Mouse (Mus musculus): ENCODE data around the gene Irf3. TPM values are rescaled to one million over a fixed set of nuclear protein-coding genes. Genes with fewer than 3 reads are reported as not detected.

Gene Irf3
- polyA plus RNA-seq, 1 experiment from 2014 or later = 59.6 TPM

DNA sequence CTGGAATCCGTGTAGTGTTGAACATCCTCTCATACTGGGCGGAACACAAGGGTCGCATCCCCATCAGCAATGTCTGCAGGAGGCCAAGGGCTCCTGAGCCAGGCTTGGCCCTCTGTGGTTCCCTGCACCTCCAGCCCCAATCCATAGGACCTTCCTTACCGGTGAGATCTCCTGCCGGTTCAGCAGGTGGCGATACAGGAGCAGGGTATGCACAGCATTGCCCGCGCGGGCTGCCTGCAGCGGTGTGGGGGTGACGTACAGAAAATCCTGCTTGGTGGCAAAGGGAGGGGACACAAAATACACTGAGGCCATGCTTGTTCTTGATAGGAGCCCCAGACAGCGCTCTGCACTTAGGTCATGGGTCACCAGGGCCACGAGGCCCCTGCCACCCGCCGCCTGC lies 30.8 kb upstream of the Irf3 start:
- no peak overlapping the region for H3K9ac ChIP-seq (ENCODE audit: low read depth, low read length)
- H3K4me2 ChIP-seq (replicated peaks; ENCODE audit: low read depth, low read length) = no peak overlapping the region
- 76% methylated on average over 15 of the region's 15 CpGs for WGBS
- H3K4me3 ChIP-seq (ENCODE audit: low read depth, low read length) = no peak overlapping the region
- H3K27me3 ChIP-seq (ENCODE audit: control insufficient read depth, insufficient read depth, low read length) = no peaks in the 10 kb centered on the region
- ATAC-seq (ENCODE audit: low FRiP score) = no peak
- H3K9me3 ChIP-seq (ENCODE audit: control insufficient read depth, low read length) = no peaks in the 10 kb centered on the region
- peaks cover 4% of the 10 kb centered on the region for H3K4me1 ChIP-seq (replicated peaks; ENCODE audit: control insufficient read depth, insufficient read depth, low read length)
- no peak for DNase-seq (ENCODE audit: low spot score)
- no peak overlapping the region for H3K27ac ChIP-seq (ENCODE audit: low read depth, low read length)
- H3K36me3 ChIP-seq (ENCODE audit: control insufficient read depth, insufficient read depth, low read length) = 0 out of 2 replicates have a peak, but pooled peaks cover 6% of the 10 kb centered on the region

DNA sequence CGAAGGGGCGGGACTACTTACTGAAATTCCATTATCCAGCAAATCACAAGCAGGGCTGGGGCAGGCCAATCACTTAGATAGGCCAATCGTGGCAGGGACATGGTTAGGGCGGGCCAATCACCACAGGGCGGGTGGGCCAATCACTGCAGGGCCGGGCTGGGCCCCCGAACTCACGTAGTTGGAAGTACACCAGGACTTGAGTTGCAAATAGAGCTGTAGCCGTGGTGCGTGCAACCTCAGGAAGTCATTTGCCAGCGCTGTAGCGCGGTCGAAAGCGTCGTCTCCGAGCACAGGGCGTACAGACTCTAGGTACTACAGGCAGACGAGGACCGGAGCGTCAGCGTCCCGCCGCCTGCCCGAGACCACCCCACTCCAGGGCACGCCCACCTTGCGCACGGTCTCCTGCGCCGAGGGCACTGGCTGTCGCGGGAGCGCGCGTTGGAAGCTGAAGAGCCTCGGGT lies 27.2 kb upstream of the Irf3 start:
- Histone ChIP-seq H3K4me1 (replicated peaks; ENCODE audit: control insufficient read depth, insufficient read depth, low read length) (peaks cover 4% of the 10 kb centered on the region), H3K4me2 (replicated peaks; ENCODE audit: low read depth, low read length) (peak overlapping the region; percentile 74), H3K9me3 (ENCODE audit: control insufficient read depth, low read length) (no peaks in the 10 kb centered on the region), H3K27me3 (ENCODE audit: control insufficient read depth, insufficient read depth, low read length) (no peaks in the 10 kb centered on the region), H3K36me3 (ENCODE audit: control insufficient read depth, insufficient read depth, low read length) (0 out of 2 replicates have a peak, but pooled peaks cover 2% of the 10 kb centered on the region), H3K4me3 (ENCODE audit: low read depth, low read length) (peak overlapping the region; percentile 47), H3K9ac (ENCODE audit: low read depth, low read length) (peak overlapping the region; percentile 58), H3K27ac (ENCODE audit: low read depth, low read length) (peak overlapping the region; percentile 71)
- peak; percentile 97 for ATAC-seq (ENCODE audit: low FRiP score)
- peak; percentile 88 for DNase-seq (ENCODE audit: low spot score)
- 0% methylated on average over 36 of the region's 36 CpGs for WGBS

DNA sequence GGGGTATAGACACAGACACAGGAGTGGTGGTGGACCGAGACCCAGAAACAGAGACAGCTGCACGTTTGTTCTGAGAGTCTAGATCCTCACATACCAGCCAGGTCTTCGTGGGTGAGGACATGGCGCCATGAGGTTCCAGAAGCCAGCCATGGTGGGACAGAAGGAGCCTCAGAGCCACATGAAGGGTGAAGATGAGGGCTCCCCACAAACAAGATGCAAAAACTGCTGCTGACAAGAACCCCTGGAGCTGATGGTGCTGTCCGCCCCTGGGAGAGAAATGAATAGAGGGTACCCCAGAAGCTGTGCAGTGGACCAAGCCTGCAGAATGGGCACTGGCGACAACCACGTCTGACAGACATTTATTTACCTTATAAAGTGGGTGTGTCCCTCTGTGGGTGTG lies 26.3 kb upstream of the Irf3 start:
- H3K27me3 ChIP-seq (ENCODE audit: control insufficient read depth, insufficient read depth, low read length) = no peaks in the 10 kb centered on the region
- peak overlapping the region; percentile 51; the same call in 1 of the 2 replicates for H3K27ac ChIP-seq (ENCODE audit: low read depth, low read length)
- no peak for DNase-seq (ENCODE audit: low spot score)
- 0 out of 2 replicates have a peak, but pooled peaks have one; percentile 0 for ATAC-seq (ENCODE audit: low FRiP score)
- peak overlapping the region; percentile 58 for H3K9ac ChIP-seq (ENCODE audit: low read depth, low read length)
- no peaks in the 10 kb centered on the region for H3K36me3 ChIP-seq (ENCODE audit: control insufficient read depth, insufficient read depth, low read length)
- H3K4me2 ChIP-seq (replicated peaks; ENCODE audit: low read depth, low read length) = peak overlapping the region; percentile 74
- H3K4me3 ChIP-seq (ENCODE audit: low read depth, low read length) = peak overlapping the region; percentile 47
- no peaks in the 10 kb centered on the region for H3K9me3 ChIP-seq (ENCODE audit: control insufficient read depth, low read length)
- peaks cover 4% of the 10 kb centered on the region for H3K4me1 ChIP-seq (replicated peaks; ENCODE audit: control insufficient read depth, insufficient read depth, low read length)
- 75% methylated on average over 7 of the region's 7 CpGs for WGBS

DNA sequence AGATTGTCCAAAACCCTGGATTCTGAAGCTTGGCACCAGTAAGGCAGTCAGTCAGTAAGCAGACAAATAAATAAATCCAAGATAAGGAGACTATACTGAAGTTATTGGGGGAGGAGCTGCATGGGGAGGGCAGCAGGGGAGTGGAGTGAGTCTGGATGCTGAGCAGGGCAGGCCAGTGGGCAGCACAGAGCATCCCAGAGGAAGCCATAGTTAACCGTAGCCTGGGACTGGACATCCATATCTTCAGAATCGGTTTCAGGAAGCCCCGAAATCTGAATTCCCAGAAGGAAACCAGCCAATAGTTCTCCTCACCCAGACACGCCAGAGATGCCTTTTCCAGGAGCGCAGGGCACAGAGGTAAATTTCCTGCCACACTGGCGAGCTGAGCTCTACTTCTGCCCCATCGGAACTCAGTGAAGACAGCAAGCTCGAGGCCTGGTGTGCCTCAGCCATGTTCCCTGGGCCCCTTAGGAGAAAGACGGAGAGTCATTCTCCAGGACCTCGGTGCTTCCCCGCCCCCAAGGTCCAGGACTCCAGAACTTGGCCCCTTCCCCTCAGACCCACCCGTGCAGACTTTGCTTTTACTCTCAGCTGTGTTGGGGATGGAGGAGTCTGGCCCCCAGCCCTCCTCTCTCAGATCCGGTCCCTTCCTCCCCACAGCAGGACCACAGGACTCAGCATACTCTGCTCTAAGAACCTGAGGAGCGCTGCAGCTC lies 23.9 kb upstream of the Irf3 start:
- H3K27ac ChIP-seq (ENCODE audit: low read depth, low read length) = peak overlapping the region; percentile 70
- ATAC-seq (ENCODE audit: low FRiP score) = no peak

DNA sequence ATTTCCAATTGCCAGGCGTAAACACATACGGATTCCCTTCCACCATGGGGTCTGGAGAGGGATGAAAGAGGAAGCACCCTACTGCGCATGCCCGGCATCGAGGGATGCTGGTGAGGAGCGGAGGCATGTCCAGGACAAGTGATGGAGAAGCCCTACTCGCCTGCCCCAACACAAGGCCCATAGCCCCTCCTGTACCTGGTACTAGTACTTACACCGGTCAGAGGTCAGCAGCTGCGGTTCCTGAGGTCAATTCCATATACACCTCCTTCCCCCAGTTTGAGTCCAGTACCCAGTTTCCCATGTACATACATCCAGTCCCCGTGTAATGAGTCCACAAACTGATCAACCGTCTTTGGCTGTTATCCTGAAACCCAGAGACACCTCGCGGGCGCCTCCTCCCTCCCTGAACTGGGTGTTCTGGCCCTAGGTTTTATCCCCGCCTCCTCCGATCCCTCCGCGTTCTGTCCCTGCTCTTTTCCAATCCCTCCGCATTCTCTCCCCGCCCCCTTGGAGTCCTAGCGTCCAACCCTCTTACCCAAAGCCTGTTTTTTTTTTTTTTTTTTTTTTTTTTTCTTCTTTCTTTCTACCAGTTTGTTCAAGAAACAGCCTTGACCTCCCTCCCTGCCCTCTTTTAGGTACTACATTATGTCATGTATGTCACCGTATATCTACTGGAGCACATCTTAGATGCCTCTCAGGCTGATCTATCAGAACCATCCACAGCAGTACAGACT lies 22.9 kb upstream of the Irf3 start, which contains the start of gene Cpt1c:
Gene Cpt1c (minus strand): TSS at position 469 of the 734 bp plus-strand sequence.
- Histone ChIP-seq H3K9ac (ENCODE audit: low read depth, low read length) (peak within 1 kb of the TSS; percentile 74), H3K36me3 (ENCODE audit: control insufficient read depth, insufficient read depth, low read length) (peaks cover 27% of the 10 kb centered on the region), H3K4me1 (replicated peaks; ENCODE audit: control insufficient read depth, insufficient read depth, low read length) (peaks cover 4% of the 10 kb centered on the region), H3K27ac (ENCODE audit: low read depth, low read length) (peak within 1 kb of the TSS; percentile 70), H3K4me3 (ENCODE audit: low read depth, low read length) (peak within 1 kb of the TSS; percentile 29), H3K9me3 (ENCODE audit: control insufficient read depth, low read length) (no peaks in the 10 kb centered on the region), H3K27me3 (ENCODE audit: control insufficient read depth, insufficient read depth, low read length) (no peaks in the 10 kb centered on the region), H3K4me2 (replicated peaks; ENCODE audit: low read depth, low read length) (peak within 1 kb of the TSS; percentile 47)
- 2% methylated on average over 22 of the region's 22 CpGs for WGBS
- DNase-seq (ENCODE audit: low spot score) (peak; percentile 89), ATAC-seq (ENCODE audit: low FRiP score) (peak; percentile 50; the same call in 1 of the 2 replicates)

More for the DNA sequence above, 23.9 kb upstream of the Irf3 start:
- H3K27me3 ChIP-seq (ENCODE audit: control insufficient read depth, insufficient read depth, low read length) = no peaks in the 10 kb centered on the region
- H3K9me3 ChIP-seq (ENCODE audit: control insufficient read depth, low read length) = no peaks in the 10 kb centered on the region
- H3K4me3 ChIP-seq (ENCODE audit: low read depth, low read length) = peak overlapping the region; percentile 29
- H3K4me1 ChIP-seq (replicated peaks; ENCODE audit: control insufficient read depth, insufficient read depth, low read length) = peaks cover 4% of the 10 kb centered on the region
- peak overlapping the region; percentile 47 for H3K4me2 ChIP-seq (replicated peaks; ENCODE audit: low read depth, low read length)
- H3K36me3 ChIP-seq (ENCODE audit: control insufficient read depth, insufficient read depth, low read length) = peaks cover 18% of the 10 kb centered on the region
- peak overlapping the region; percentile 74 for H3K9ac ChIP-seq (ENCODE audit: low read depth, low read length)
- WGBS = 41% methylated on average over 14 of the region's 14 CpGs
- DNase-seq (ENCODE audit: low spot score) = no peak

DNA sequence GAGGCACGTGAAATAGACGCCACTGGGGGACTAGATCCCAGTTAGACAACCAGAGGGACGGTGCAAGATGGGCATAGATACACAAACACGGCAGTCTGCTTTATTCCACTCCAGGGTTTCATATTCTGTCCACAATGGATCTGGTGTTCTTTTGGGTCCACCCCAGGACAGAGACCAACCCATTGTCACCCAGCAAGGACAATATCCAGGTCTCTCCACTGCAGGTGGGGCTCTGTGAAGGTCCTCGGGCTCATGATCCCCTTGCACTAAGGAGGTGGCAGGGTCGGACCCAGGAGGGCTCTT lies 22.4 kb upstream of the Irf3 start:
- peak overlapping the region; percentile 74; the same call in 1 of the 2 replicates for H3K9ac ChIP-seq (ENCODE audit: low read depth, low read length)
- H3K27me3 ChIP-seq (ENCODE audit: control insufficient read depth, insufficient read depth, low read length) = no peaks in the 10 kb centered on the region
- peaks cover 4% of the 10 kb centered on the region for H3K4me1 ChIP-seq (replicated peaks; ENCODE audit: control insufficient read depth, insufficient read depth, low read length)
- DNase-seq (ENCODE audit: low spot score) (no peak), ATAC-seq (ENCODE audit: low FRiP score) (no peak)
- 21% methylated on average over 6 of the region's 6 CpGs for WGBS
- peak overlapping the region; percentile 70 for H3K27ac ChIP-seq (ENCODE audit: low read depth, low read length)
- no peak overlapping the region for H3K4me2 ChIP-seq (replicated peaks; ENCODE audit: low read depth, low read length)
- peak overlapping the region; percentile 29; the same call in 1 of the 2 replicates for H3K4me3 ChIP-seq (ENCODE audit: low read depth, low read length)
- H3K36me3 ChIP-seq (ENCODE audit: control insufficient read depth, insufficient read depth, low read length) = peaks cover 30% of the 10 kb centered on the region
- H3K9me3 ChIP-seq (ENCODE audit: control insufficient read depth, low read length) = no peaks in the 10 kb centered on the region

DNA sequence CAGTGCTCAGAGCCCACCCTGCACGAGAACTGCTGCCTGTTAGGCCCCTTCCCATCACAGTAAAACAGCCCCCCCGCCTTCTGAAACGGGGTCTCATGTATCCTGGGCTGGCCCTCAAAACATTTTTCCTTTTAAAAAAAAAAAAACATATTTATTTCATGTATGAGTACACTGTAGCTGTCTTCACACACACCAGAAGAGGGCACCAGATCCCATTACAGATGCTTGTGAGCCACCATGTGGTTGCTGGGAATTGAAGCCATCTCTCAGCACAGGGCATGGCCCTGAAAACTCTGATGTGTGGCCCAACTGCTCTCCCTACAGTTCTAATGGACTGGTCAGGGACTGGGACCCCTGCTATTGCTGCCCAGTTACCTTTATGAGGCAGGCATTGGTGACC lies 19.1 kb upstream of the Irf3 start:
- H3K4me2 ChIP-seq (replicated peaks; ENCODE audit: low read depth, low read length) = no peak overlapping the region
- no peaks in the 10 kb centered on the region for H3K9me3 ChIP-seq (ENCODE audit: control insufficient read depth, low read length)
- H3K27ac ChIP-seq (ENCODE audit: low read depth, low read length) = no peak overlapping the region
- no peaks in the 10 kb centered on the region for H3K4me1 ChIP-seq (replicated peaks; ENCODE audit: control insufficient read depth, insufficient read depth, low read length)
- H3K4me3 ChIP-seq (ENCODE audit: low read depth, low read length) = no peak overlapping the region
- peaks cover 46% of the 10 kb centered on the region for H3K36me3 ChIP-seq (ENCODE audit: control insufficient read depth, insufficient read depth, low read length)
- 93% methylated on average over 3 of the region's 3 CpGs for WGBS
- ATAC-seq (ENCODE audit: low FRiP score) = no peak
- H3K9ac ChIP-seq (ENCODE audit: low read depth, low read length) = no peak overlapping the region
- no peaks in the 10 kb centered on the region for H3K27me3 ChIP-seq (ENCODE audit: control insufficient read depth, insufficient read depth, low read length)
- no peak for DNase-seq (ENCODE audit: low spot score)

DNA sequence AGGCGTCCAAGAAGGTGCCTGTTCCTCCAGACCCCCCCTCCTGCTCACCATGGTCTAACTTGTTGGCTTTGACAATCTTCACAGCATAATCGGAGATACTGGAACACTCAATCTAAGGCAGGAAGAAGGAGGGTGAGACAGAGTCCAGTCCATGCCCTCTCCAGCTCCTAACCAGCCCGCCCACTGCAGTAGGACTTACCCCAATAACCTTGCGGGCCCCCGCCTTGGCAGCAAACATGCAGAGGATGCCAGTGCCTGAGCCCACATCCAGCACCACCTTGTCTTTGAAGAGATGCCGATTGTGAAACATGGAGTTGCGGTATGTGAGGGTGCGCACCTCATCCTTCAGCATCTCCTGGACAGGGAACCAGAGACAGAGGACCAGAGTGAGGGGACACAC lies 15.9 kb upstream of the Irf3 start:
- no peak for DNase-seq (ENCODE audit: low spot score)
- Histone ChIP-seq H3K27ac (ENCODE audit: low read depth, low read length) (no peak overlapping the region), H3K27me3 (ENCODE audit: control insufficient read depth, insufficient read depth, low read length) (no peaks in the 10 kb centered on the region), H3K4me1 (replicated peaks; ENCODE audit: control insufficient read depth, insufficient read depth, low read length) (peaks cover 3% of the 10 kb centered on the region; the same call in 1 of the 2 replicates), H3K9ac (ENCODE audit: low read depth, low read length) (no peak overlapping the region), H3K4me3 (ENCODE audit: low read depth, low read length) (no peak overlapping the region), H3K4me2 (replicated peaks; ENCODE audit: low read depth, low read length) (no peak overlapping the region), H3K36me3 (ENCODE audit: control insufficient read depth, insufficient read depth, low read length) (peaks cover 46% of the 10 kb centered on the region), H3K9me3 (ENCODE audit: control insufficient read depth, low read length) (no peaks in the 10 kb centered on the region)
- WGBS = 97% methylated on average over 8 of the region's 8 CpGs
- ATAC-seq (ENCODE audit: low FRiP score) = no peak

Data from hindbrain, embryonic 11.5 days (tissue).